Mouse (Mus musculus): ENCODE results near the gene Atg4d.

GRCm38 (mm10) chr9:21290589-21290988, 25.5 kb downstream of the Atg4d start:
- TF ChIP-seq POLR2A (IDR thresholded peaks at IDR 0.05; ENCODE audit: borderline replicate concordance, extremely low read depth, low read depth, low read length) (no peak), CTCF (IDR thresholded peaks at IDR 0.05; ENCODE audit: insufficient read depth, low read length) (no peak)
